ENCODE assay signal across 8 mouse cellular contexts in the genomic region with DNA sequence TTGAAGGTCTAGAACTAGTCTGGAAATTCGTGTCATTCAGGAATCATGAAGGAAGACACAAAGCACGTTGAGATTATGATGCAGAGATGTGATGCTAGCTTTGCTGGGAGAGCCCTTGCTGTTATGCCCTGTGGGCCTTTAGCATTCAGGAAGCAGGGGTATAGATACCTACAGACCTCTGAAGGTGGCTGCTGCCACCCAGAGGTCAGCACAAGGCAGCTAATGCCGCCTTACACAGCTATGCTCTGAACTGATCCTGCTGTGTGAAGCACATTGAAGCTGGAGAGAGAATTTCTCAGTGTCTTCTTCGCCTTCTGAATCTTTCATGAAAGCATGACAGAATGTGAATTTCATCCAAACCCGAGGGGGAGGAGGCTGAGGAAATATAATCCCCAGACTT. TPM values are rescaled to one million over a fixed set of nuclear protein-coding genes. Genes with fewer than 3 reads are reported as not detected.
DNase-seq lines count a peak whose midpoint lies in the region; ATAC-seq and TF ChIP-seq lines count a peak whose summit lies in the region.

No protein-coding gene starts in this region.

- TF ChIP-seq CTCF in kidney, postnatal 0 days (IDR thresholded peaks at IDR 0.05; ENCODE audit: low read depth) = peak; percentile 66
- peak; percentile 56 for TF ChIP-seq CTCF in ES-Bruce4 (IDR thresholded peaks at IDR 0.05; ENCODE audit: low read depth, low read length)

- 0 out of 2 replicates have a peak, but pooled peaks cover 1% of the 10 kb centered on the region for H3K27me3 ChIP-seq in kidney, postnatal 0 days (ENCODE audit: insufficient read depth, low read length)
- no peaks in the 10 kb centered on the region for H3K27me3 ChIP-seq in ES-Bruce4 (ENCODE audit: control insufficient read depth, insufficient read depth, low read length, poor library complexity, severe bottlenecking)

- 21% methylated on average over 5 of the region's 5 CpGs for WGBS in kidney, postnatal 0 days

- peak; percentile 24 for DNase-seq in kidney, postnatal 0 days (ENCODE audit: low spot score)
- DNase-seq in kidney, adult 18-20 months = no peak
- peak; percentile 60 for DNase-seq in A20 (ENCODE audit: low read depth, low spot score)
- peak; percentile 62 for DNase-seq in cerebellum, postnatal 36 days
- DNase-seq in lung, postnatal 25 days (ENCODE audit: low spot score) = peak; percentile 15
- DNase-seq in gastrocnemius, adult 8-10 months (ENCODE audit: low spot score in 2 of 2) = no peak
- no peak for DNase-seq in urinary bladder, postnatal 14 days (ENCODE audit: low spot score)

- no peak overlapping the region for H3K9ac ChIP-seq in kidney, postnatal 0 days (ENCODE audit: low read depth, low read length)
- H3K9ac ChIP-seq in ES-Bruce4 (ENCODE audit: low read depth, poor library complexity, severe bottlenecking) = no peak overlapping the region

- no peak overlapping the region for H3K27ac ChIP-seq in kidney, postnatal 0 days
- H3K27ac ChIP-seq in ES-Bruce4 (ENCODE audit: insufficient read depth, low read length) = no peak overlapping the region

- no peak overlapping the region for H3K4me2 ChIP-seq in kidney, postnatal 0 days (ENCODE audit: low read length)

- no peak for TF ChIP-seq POLR2A in ES-Bruce4 (IDR thresholded peaks at IDR 0.05; ENCODE audit: insufficient read depth, low read length)

- TF ChIP-seq EP300 in ES-Bruce4 (IDR thresholded peaks at IDR 0.05; ENCODE audit: insufficient read depth, low read depth, low read length) = no peak

- H3K36me3 ChIP-seq in kidney, postnatal 0 days (ENCODE audit: insufficient read depth, low read length) = no peaks in the 10 kb centered on the region
- H3K36me3 ChIP-seq in ES-Bruce4 (ENCODE audit: control insufficient read depth, insufficient read depth, low read length, poor library complexity, severe bottlenecking) = no peaks in the 10 kb centered on the region

- no peak overlapping the region for H3K4me3 ChIP-seq in kidney, postnatal 0 days (replicated peaks; ENCODE audit: low read depth, low read length)
- no peak overlapping the region for H3K4me3 ChIP-seq in ES-Bruce4 (ENCODE audit: low read depth, low read length)

- ATAC-seq in kidney, postnatal 0 days (replicated peaks; ENCODE audit: low FRiP score, low read depth) = 0 out of 2 replicates have a peak, but pooled peaks have one; percentile 48

- no peaks in the 10 kb centered on the region for H3K9me3 ChIP-seq in kidney, postnatal 0 days (replicated peaks; ENCODE audit: low read length)
- no peaks in the 10 kb centered on the region for H3K9me3 ChIP-seq in ES-Bruce4 (replicated peaks; ENCODE audit: control insufficient read depth, insufficient read depth, low read length, poor library complexity, severe bottlenecking)

- no peaks in the 10 kb centered on the region for H3K4me1 ChIP-seq in kidney, postnatal 0 days (replicated peaks; ENCODE audit: insufficient read depth, low read length)
- no peaks in the 10 kb centered on the region for H3K4me1 ChIP-seq in ES-Bruce4 (ENCODE audit: control insufficient read depth, insufficient read depth, low read length)

RNA-seq across cellular contexts. Expression of gene Syne1, which starts 3.7 kb away (rescaled TPM):
- polyA plus RNA-seq in kidney, postnatal 0 days (2015; fragmentation: Nextera tagmentation; extraction: Ambion mirVana) = 5.2 and 5.6 TPM in 2 replicates
- polyA plus RNA-seq in ES-Bruce4 (2011; ENCODE audit: insufficient read depth, insufficient read length, low read depth, missing spikeins) = 2.2 and 3.2 TPM in 2 replicates
- 10 to 100 TPM; 46.7 to 73.1 (median 66.3) TPM for total RNA-seq in gastrocnemius, adult 8-10 months (2022)

RNA-seq across cellular contexts. Expression of gene Myct1, which starts 38.6 kb away (rescaled TPM):
- polyA plus RNA-seq in kidney, postnatal 0 days (2015; fragmentation: Nextera tagmentation; extraction: Ambion mirVana) = 12.2 and 12.4 TPM in 2 replicates
- polyA plus RNA-seq in ES-Bruce4 (2011; ENCODE audit: insufficient read depth, insufficient read length, low read depth, missing spikeins) = not detected in 2 replicates
- total RNA-seq in gastrocnemius, adult 8-10 months (2022) = 1 to 10 TPM; 2.6 to 3.5 (median 2.8) TPM

Comparison
In these comparisons a context has a peak if more than half of its experiments do, and no peak if none do; other contexts are left out.
1. DNase-seq: peak in kidney, postnatal 0 days (single experiment), A20 (single experiment), cerebellum, postnatal 36 days (2 of 2) and lung, postnatal 25 days (single experiment); none in kidney, adult 18-20 months (single experiment), gastrocnemius, adult 8-10 months (0 of 2) and urinary bladder, postnatal 14 days (single experiment).
2. RNA of gene Myct1, which starts 38.6 kb away (polyA plus RNA-seq): 12.2 to 12.4 TPM in kidney, postnatal 0 days; not detected in ES-Bruce4; every median in the first group is over 10 times any median in the second.